Mouse (Mus musculus): Measurements from ENCODE around the gene Prl3d2.
"Not testable (repeated sequence)": the region's sequence is repeated elsewhere in the genome, so short reads cannot be mapped to it uniquely, and the experiment has no call there.

Prl3d2 gene

GRCm38 (mm10) chr13:27121398-27121797 lies at the start of gene Prl3d2:
TSS of gene Prl3d2 (plus strand) at chr13:27121698.
- in situ Hi-C loops (cut with MboI; ENCODE audit: unreplicated experiment in 2 of 2), result not testable (repeated sequence)

GRCm38 (mm10) chr13:27093890-27094289 lies 27.6 kb upstream of the Prl3d2 start, which contains the start of gene Prl3d1:
TSS of gene Prl3d1 (plus strand) at chr13:27094190.
- in situ Hi-C loops (cut with MboI; ENCODE audit: unreplicated experiment in 2 of 2), result not testable (repeated sequence)

GRCm38 (mm10) chr13:27148264-27148663 lies 26.8 kb downstream of the Prl3d2 start:
- in situ Hi-C loops (cut with MboI; ENCODE audit: unreplicated experiment in 2 of 2), result no loop called here

GRCm38 (mm10) chr13:27156490-27156889 lies 35.0 kb downstream of the Prl3d2 start, which contains the start of gene Prl3d3:
TSS of gene Prl3d3 (plus strand) at chr13:27156790.
- in situ Hi-C loops (cut with MboI; ENCODE audit: unreplicated experiment in 2 of 2), result not testable (repeated sequence)
